ENCODE assay signal across 9 mouse cellular contexts in genomic region chr8:93430637-93431036, GRCm38 (mm10). TPM values are rescaled to one million over a fixed set of nuclear protein-coding genes. Genes with fewer than 3 reads are reported as not detected.
A peak's percentile ranks its signal among the peaks of the same experiment; 100 is the strongest.
DNase-seq lines count a peak whose midpoint lies in the region; ATAC-seq and TF ChIP-seq lines count a peak whose summit lies in the region.
"Had no signal": no experiment of that assay in that cellular context is flagged by ENCODE, and none has a peak within 500 bp of the region (broad histone marks: within the 10 kb centered on the region; RNA-seq: fewer than 3 reads in every experiment).

No protein-coding gene starts in this region.

- H3K36me3 ChIP-seq in ES-Bruce4 (ENCODE audit: control insufficient read depth, insufficient read depth, low read length, poor library complexity, severe bottlenecking): no peaks in the 10 kb centered on the region
- no peaks in the 10 kb centered on the region for H3K36me3 ChIP-seq in lung, embryonic 14.5 days (ENCODE audit: insufficient read depth)

- TF ChIP-seq EP300 in ES-Bruce4 (IDR thresholded peaks at IDR 0.05; ENCODE audit: insufficient read depth, low read depth, low read length): no peak

- H3K4me1 ChIP-seq in ES-Bruce4 (ENCODE audit: control insufficient read depth, insufficient read depth, low read length): no peaks in the 10 kb centered on the region
- no peaks in the 10 kb centered on the region for H3K4me1 ChIP-seq in lung, embryonic 14.5 days (ENCODE audit: insufficient read depth)

- no peaks in the 10 kb centered on the region for H3K27me3 ChIP-seq in ES-Bruce4 (ENCODE audit: control insufficient read depth, insufficient read depth, low read length, poor library complexity, severe bottlenecking)
- no peaks in the 10 kb centered on the region for H3K27me3 ChIP-seq in lung, embryonic 14.5 days (ENCODE audit: insufficient read depth, low read length)

- no peak overlapping the region for H3K27ac ChIP-seq in ES-Bruce4 (ENCODE audit: insufficient read depth, low read length)
- H3K27ac ChIP-seq in lung, embryonic 14.5 days (ENCODE audit: low read depth): no peak overlapping the region

- intact Hi-C loops in gastrocnemius, postnatal 36 days (cut with DNase I): no loop called here

- H3K9ac ChIP-seq in ES-Bruce4 (ENCODE audit: low read depth, poor library complexity, severe bottlenecking): no peak overlapping the region
- H3K9ac ChIP-seq in lung, embryonic 14.5 days: no peak overlapping the region

- peak; percentile 54; the same call in 1 of the 2 replicates for ATAC-seq in lung, embryonic 14.5 days (ENCODE audit: insufficient read depth)
- no peak for ATAC-seq in inflammation-experienced regulatory T-cells, adult 6 months

- no peak overlapping the region for H3K4me3 ChIP-seq in ES-Bruce4 (ENCODE audit: low read depth, low read length)
- H3K4me3 ChIP-seq in lung, embryonic 14.5 days (ENCODE audit: low read depth, low read length): no peak overlapping the region

- H3K9me3 ChIP-seq in ES-Bruce4 (replicated peaks; ENCODE audit: control insufficient read depth, insufficient read depth, low read length, poor library complexity, severe bottlenecking): no peaks in the 10 kb centered on the region
- no peaks in the 10 kb centered on the region for H3K9me3 ChIP-seq in lung, embryonic 14.5 days (ENCODE audit: low read depth, low read length)

- WGBS in lung, embryonic 14.5 days: 2% methylated on average over 3 of the region's 3 CpGs

- no peak for TF ChIP-seq POLR2A in ES-Bruce4 (IDR thresholded peaks at IDR 0.05; ENCODE audit: insufficient read depth, low read length)

- DNase-seq in ZHBTc4 (ENCODE audit: low read depth, low spot score): peak; percentile 81
- DNase-seq in cerebellum, postnatal 4 days (ENCODE audit: low spot score in 2 of 2): peak; percentile 63 to 78
- peak; percentile 25 to 36 for DNase-seq in gastrocnemius, postnatal 36 days
- peak; percentile 81 for DNase-seq in layer of hippocampus, adult 11-12 months (ENCODE audit: low spot score)
- peak; percentile 92 for DNase-seq in lung, embryonic 14.5 days
- peak; percentile 86 to 89 for DNase-seq in right cerebral cortex, postnatal 10 days (ENCODE audit: low spot score in 2 of 2)

- H3K4me2 ChIP-seq in lung, embryonic 14.5 days: no peak overlapping the region

- TF ChIP-seq CTCF in ES-Bruce4 (IDR thresholded peaks at IDR 0.05; ENCODE audit: low read depth, low read length): peak; percentile 33
- TF ChIP-seq CTCF in lung, embryonic 14.5 days (IDR thresholded peaks at IDR 0.05; ENCODE audit: low read depth): peak; percentile 86

RNA-seq across cellular contexts. Expression of gene Ces1h, which starts 51.1 kb away (rescaled TPM):
- polyA plus RNA-seq in ES-Bruce4 (2011; ENCODE audit: insufficient read depth, insufficient read length, low read depth, missing spikeins): not detected in 2 replicates
- not detected for total RNA-seq in gastrocnemius, postnatal 36 days (2021)
- not detected in 2 replicates for polyA plus RNA-seq in lung, embryonic 14.5 days (2014; fragmentation: Nextera tagmentation; extraction: Ambion mirVana)
- not detected for polyA plus RNA-seq in inflammation-experienced regulatory T-cells, adult 6 months (2017; shearing (Covaris generic))
- polyA plus RNA-seq: heart, embryonic 14.5 days had no signal

Comparison
In these comparisons a context has a peak if more than half of its experiments do, and no peak if none do; other contexts are left out.
1. DNase-seq: peak in every context shown above with its lines; median percentile 92 in lung, embryonic 14.5 days; 88 in right cerebral cortex, postnatal 10 days; 81 in ZHBTc4; 81 in layer of hippocampus, adult 11-12 months; 70 in cerebellum, postnatal 4 days; 30 in gastrocnemius, postnatal 36 days.